Mouse (Mus musculus): ENCODE results near the gene Fbxo41. TPM values are rescaled to one million over a fixed set of nuclear protein-coding genes. Genes with fewer than 3 reads are reported as not detected.

Fbxo41 gene
- polyA plus RNA-seq, 1 experiment from 2014 or later: 0.10 TPM

GRCm38 (mm10) chr6:85489717-85490116 lies 13.1 kb downstream of the Fbxo41 start:
- ATAC-seq (ENCODE audit: low FRiP score, low TSS enrichment) (0 out of 2 replicates have a peak, but pooled peaks have one; percentile 29), DNase-seq (ENCODE audit: low spot score) (no peak)
- Histone ChIP-seq H3K27me3 (ENCODE audit: control insufficient read depth, insufficient read depth, low read length) (peaks cover 4% of the 10 kb centered on the region; the same call in 1 of the 2 replicates), H3K4me2 (replicated peaks; ENCODE audit: low read depth) (peak overlapping the region; percentile 8; the same call in 1 of the 2 replicates), H3K27ac (replicated peaks) (no peak overlapping the region), H3K9ac (ENCODE audit: low read length) (no peak overlapping the region), H3K4me1 (replicated peaks; ENCODE audit: control insufficient read depth, insufficient read depth) (no peaks in the 10 kb centered on the region), H3K9me3 (ENCODE audit: control insufficient read depth, low read length) (no peaks in the 10 kb centered on the region), H3K36me3 (ENCODE audit: control insufficient read depth, insufficient read depth, low read length) (no peaks in the 10 kb centered on the region), H3K4me3 (ENCODE audit: low read depth, low read length) (no peak overlapping the region)
- 52% methylated on average over 3 of the region's 3 CpGs for WGBS
- TF ChIP-seq CTCF (IDR thresholded peaks at IDR 0.05; ENCODE audit: low read depth) (no peak), EP300 (optimal IDR thresholded peaks at IDR 0.05) (no peak)

DNA sequence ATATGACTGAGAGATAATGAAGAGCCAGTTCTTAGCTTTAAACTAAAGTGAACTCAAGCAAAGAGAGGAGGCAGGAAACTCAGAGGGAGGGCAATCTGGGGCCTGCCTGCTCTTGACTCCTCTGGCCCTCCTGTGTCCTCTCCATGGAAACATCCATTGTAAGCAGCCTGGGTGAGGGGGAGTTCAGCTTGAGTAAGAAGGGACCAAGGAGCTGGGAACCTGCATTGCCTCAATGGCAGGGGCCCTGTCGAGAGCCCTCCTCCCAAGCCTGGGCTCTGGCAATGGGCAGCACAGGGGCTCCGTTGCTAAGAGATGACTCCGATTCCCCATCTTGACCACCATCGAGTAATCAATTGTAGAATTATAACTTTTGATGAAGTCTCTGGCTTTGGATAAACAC lies 14.3 kb downstream of the Fbxo41 start:
- no peaks in the 10 kb centered on the region for H3K36me3 ChIP-seq (ENCODE audit: control insufficient read depth, insufficient read depth, low read length)
- WGBS: 83% methylated on average over 4 of the region's 4 CpGs
- no peaks in the 10 kb centered on the region for H3K9me3 ChIP-seq (ENCODE audit: control insufficient read depth, low read length)
- DNase-seq (ENCODE audit: low spot score): no peak
- H3K4me3 ChIP-seq (ENCODE audit: low read depth, low read length): no peak overlapping the region
- no peak for TF ChIP-seq EP300 (optimal IDR thresholded peaks at IDR 0.05)
- no peak for TF ChIP-seq CTCF (IDR thresholded peaks at IDR 0.05; ENCODE audit: low read depth)
- H3K27me3 ChIP-seq (ENCODE audit: control insufficient read depth, insufficient read depth, low read length): peaks cover 14% of the 10 kb centered on the region; the same call in 1 of the 2 replicates
- H3K27ac ChIP-seq (replicated peaks): no peak overlapping the region
- H3K9ac ChIP-seq (ENCODE audit: low read length): no peak overlapping the region
- H3K4me1 ChIP-seq (replicated peaks; ENCODE audit: control insufficient read depth, insufficient read depth): peaks cover 4% of the 10 kb centered on the region; the same call in 1 of the 2 replicates
- no peak overlapping the region for H3K4me2 ChIP-seq (replicated peaks; ENCODE audit: low read depth)
- no peak for ATAC-seq (ENCODE audit: low FRiP score, low TSS enrichment)

DNA sequence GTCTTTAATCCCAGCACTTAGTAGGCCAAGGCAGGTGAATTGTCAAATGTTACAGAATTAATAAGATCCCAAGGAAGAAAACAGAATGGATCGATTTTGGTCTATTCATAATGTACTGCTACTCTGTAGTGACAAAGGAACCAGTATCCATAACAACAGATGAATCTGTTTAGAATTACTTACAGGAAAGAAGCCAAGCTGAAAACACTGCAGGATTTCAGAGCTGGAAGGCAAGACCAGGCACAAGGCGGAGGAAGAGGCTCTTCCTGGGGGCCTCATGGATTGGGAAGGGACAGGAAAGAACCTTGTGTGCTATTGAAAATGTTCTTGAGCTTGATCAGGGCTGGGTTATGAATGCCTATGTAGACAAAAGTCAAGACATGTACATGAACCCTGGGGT lies 17.1 kb downstream of the Fbxo41 start:
- no peak overlapping the region for H3K27ac ChIP-seq (replicated peaks)
- no peak for DNase-seq (ENCODE audit: low spot score)
- peaks cover 14% of the 10 kb centered on the region; the same call in 1 of the 2 replicates for H3K27me3 ChIP-seq (ENCODE audit: control insufficient read depth, insufficient read depth, low read length)
- H3K4me2 ChIP-seq (replicated peaks; ENCODE audit: low read depth): no peak overlapping the region
- ATAC-seq (ENCODE audit: low FRiP score, low TSS enrichment): no peak
- 71% methylated on average over 2 of the region's 2 CpGs for WGBS
- H3K4me3 ChIP-seq (ENCODE audit: low read depth, low read length): no peak overlapping the region
- no peak overlapping the region for H3K9ac ChIP-seq (ENCODE audit: low read length)
- H3K36me3 ChIP-seq (ENCODE audit: control insufficient read depth, insufficient read depth, low read length): no peaks in the 10 kb centered on the region
- peaks cover 4% of the 10 kb centered on the region; the same call in 1 of the 2 replicates for H3K4me1 ChIP-seq (replicated peaks; ENCODE audit: control insufficient read depth, insufficient read depth)
- no peaks in the 10 kb centered on the region for H3K9me3 ChIP-seq (ENCODE audit: control insufficient read depth, low read length)
- TF ChIP-seq CTCF (IDR thresholded peaks at IDR 0.05; ENCODE audit: low read depth): no peak
- TF ChIP-seq EP300 (optimal IDR thresholded peaks at IDR 0.05): no peak

DNA sequence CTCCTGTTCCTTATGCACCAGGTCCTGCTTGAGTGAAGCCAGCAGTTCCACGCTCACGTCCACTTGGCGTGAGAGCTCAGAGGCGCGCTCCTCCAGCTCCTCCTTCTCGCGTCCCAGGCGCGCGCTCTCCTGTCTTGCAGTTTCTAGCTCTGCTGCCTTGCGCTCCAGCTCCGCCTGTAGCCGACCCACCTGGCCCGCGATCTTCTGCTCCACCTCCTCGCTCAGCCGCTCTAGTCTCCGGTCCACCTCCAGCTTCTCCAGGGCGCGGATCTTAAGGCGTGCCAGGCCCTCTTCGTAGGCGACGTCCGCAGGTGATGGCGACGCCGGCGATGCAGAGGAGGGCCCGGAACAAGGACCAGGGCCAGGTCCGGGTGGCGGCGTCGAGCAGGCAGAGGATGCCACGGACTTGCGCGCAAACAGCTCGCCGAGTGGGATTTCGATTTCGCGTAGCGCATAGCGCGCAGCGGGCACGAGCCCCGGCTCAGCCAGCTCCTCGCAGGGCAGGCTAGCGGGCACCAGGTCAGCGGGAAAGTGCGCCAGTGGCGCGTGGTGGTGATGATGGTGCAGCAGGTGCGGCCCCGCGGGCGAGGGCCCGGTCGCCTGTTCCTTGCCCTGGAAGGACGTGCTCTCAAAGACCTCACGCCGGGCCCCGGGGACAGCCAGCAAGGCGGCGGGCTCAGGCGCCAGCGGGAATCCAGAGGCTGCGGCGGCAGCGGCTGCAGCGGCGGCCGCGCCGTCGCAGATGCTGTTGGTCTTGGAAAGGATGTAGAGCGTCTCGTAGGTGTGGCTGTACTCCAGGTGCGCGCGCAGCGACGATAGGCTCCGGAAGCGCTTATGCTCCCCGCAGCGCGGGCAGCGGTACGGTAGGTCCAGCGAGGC lies 18.7 kb downstream of the Fbxo41 start:
- no peak overlapping the region for H3K9ac ChIP-seq (ENCODE audit: low read length)
- peaks cover 4% of the 10 kb centered on the region; the same call in 1 of the 2 replicates for H3K4me1 ChIP-seq (replicated peaks; ENCODE audit: control insufficient read depth, insufficient read depth)
- no peaks in the 10 kb centered on the region for H3K9me3 ChIP-seq (ENCODE audit: control insufficient read depth, low read length)
- H3K27me3 ChIP-seq (ENCODE audit: control insufficient read depth, insufficient read depth, low read length): peaks cover 14% of the 10 kb centered on the region; the same call in 1 of the 2 replicates
- no peaks in the 10 kb centered on the region for H3K36me3 ChIP-seq (ENCODE audit: control insufficient read depth, insufficient read depth, low read length)
- H3K4me3 ChIP-seq (ENCODE audit: low read depth, low read length): peak overlapping the region; percentile 31
- DNase-seq (ENCODE audit: low spot score) (peak; percentile 66), ATAC-seq (ENCODE audit: low FRiP score, low TSS enrichment) (0 out of 2 replicates have a peak, but pooled peaks have one; percentile 53)
- WGBS: 4% methylated on average over 83 of the region's 92 CpGs
- peak overlapping the region; percentile 51 for H3K4me2 ChIP-seq (replicated peaks; ENCODE audit: low read depth)
- TF ChIP-seq EP300 (optimal IDR thresholded peaks at IDR 0.05) (no peak), CTCF (IDR thresholded peaks at IDR 0.05; ENCODE audit: low read depth) (no peak)
- H3K27ac ChIP-seq (replicated peaks): no peak overlapping the region

DNA sequence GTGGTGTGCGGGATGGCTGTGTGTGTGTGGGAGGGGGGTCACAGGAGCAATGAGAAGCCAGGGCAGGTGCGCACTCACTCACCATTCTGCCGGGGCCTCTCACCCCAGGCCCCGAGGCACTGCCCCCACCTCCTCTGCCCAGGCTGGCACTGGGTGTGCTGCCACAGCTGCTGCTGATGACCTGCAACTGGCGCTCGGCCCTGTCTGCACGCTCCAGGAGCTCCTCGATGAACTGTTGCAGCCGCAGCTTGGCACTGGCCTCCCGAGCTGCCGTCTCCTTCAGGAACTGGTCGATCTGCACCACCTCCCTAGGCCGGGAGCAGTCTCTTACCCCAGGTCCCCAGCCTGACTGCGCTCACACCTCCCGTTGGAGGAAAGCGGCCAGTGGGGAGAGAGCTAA lies 22.1 kb downstream of the Fbxo41 start:
- WGBS: 69% methylated on average over 16 of the region's 16 CpGs
- Histone ChIP-seq H3K27ac (replicated peaks) (no peak overlapping the region), H3K27me3 (ENCODE audit: control insufficient read depth, insufficient read depth, low read length) (peaks cover 14% of the 10 kb centered on the region; the same call in 1 of the 2 replicates), H3K4me2 (replicated peaks; ENCODE audit: low read depth) (no peak overlapping the region), H3K4me3 (ENCODE audit: low read depth, low read length) (no peak overlapping the region), H3K4me1 (replicated peaks; ENCODE audit: control insufficient read depth, insufficient read depth) (peaks cover 4% of the 10 kb centered on the region; the same call in 1 of the 2 replicates), H3K9ac (ENCODE audit: low read length) (no peak overlapping the region), H3K36me3 (ENCODE audit: control insufficient read depth, insufficient read depth, low read length) (no peaks in the 10 kb centered on the region), H3K9me3 (ENCODE audit: control insufficient read depth, low read length) (no peaks in the 10 kb centered on the region)
- DNase-seq (ENCODE audit: low spot score) (no peak), ATAC-seq (ENCODE audit: low FRiP score, low TSS enrichment) (no peak)
- TF ChIP-seq CTCF (IDR thresholded peaks at IDR 0.05; ENCODE audit: low read depth): no peak
- TF ChIP-seq EP300 (optimal IDR thresholded peaks at IDR 0.05): no peak

GRCm38 (mm10) chr6:85479979-85480378 lies 22.8 kb downstream of the Fbxo41 start:
- no peaks in the 10 kb centered on the region for H3K9me3 ChIP-seq (ENCODE audit: control insufficient read depth, low read length)
- no peak overlapping the region for H3K27ac ChIP-seq (replicated peaks)
- H3K27me3 ChIP-seq (ENCODE audit: control insufficient read depth, insufficient read depth, low read length): peaks cover 11% of the 10 kb centered on the region; the same call in 1 of the 2 replicates

More at GRCm38 (mm10) chr6:85479979-85480378, 22.8 kb downstream of the Fbxo41 start:
- Histone ChIP-seq H3K9ac (ENCODE audit: low read length) (no peak overlapping the region), H3K4me2 (replicated peaks; ENCODE audit: low read depth) (no peak overlapping the region), H3K4me1 (replicated peaks; ENCODE audit: control insufficient read depth, insufficient read depth) (peaks cover 4% of the 10 kb centered on the region; the same call in 1 of the 2 replicates), H3K4me3 (ENCODE audit: low read depth, low read length) (no peak overlapping the region), H3K36me3 (ENCODE audit: control insufficient read depth, insufficient read depth, low read length) (no peaks in the 10 kb centered on the region)
- 83% methylated on average over 5 of the region's 5 CpGs for WGBS
- DNase-seq (ENCODE audit: low spot score): no peak
- TF ChIP-seq EP300 (optimal IDR thresholded peaks at IDR 0.05) (no peak), CTCF (IDR thresholded peaks at IDR 0.05; ENCODE audit: low read depth) (no peak)
- no peak for ATAC-seq (ENCODE audit: low FRiP score, low TSS enrichment)

Measured in stomach, postnatal 0 days (tissue).